Mouse (Mus musculus) CH12.LX (cell line): Measurements from ENCODE around the gene Alx3.

Experiments
- EP300 ChIP-seq: IDR thresholded peaks from 2 replicates; pipeline ENCODE4 v1.6.1; 2011; ENCODE audit warnings: low read length, improper control_type of control experiment
- TCF12 ChIP-seq: IDR thresholded peaks from 2 replicates; pipeline ENCODE4 v1.6.1; 2014; ENCODE audit warnings: low read depth, mild to moderate bottlenecking, inconsistent platforms, low read length, improper control_type of control experiment

GRCm38 (mm10) chr3:107568721-107569120, 26.1 kb upstream of the Alx3 start:
- no peak for TF ChIP-seq EP300
- TF ChIP-seq TCF12: no peak
